Mouse (Mus musculus) MEL (cell line): Measurements from ENCODE around the gene Med13l. TPM values are rescaled to one million over a fixed set of nuclear protein-coding genes. Genes with fewer than 3 reads are reported as not detected.

Experiments used
- DNase-seq: peaks from one replicate; pipeline ENCODE4 v3.0.0; 2011; ENCODE audit warnings: low read depth, low spot score
- H3K27ac ChIP-seq: 2 replicates; pipeline ENCODE4 v1.5.1; 2012; ENCODE audit warnings: low read depth, mild to moderate bottlenecking, control low read depth, low read length, moderate library complexity; ENCODE audit not compliant: control insufficient read depth
- H3K27me3 ChIP-seq, 2 experiments: fragments of 150-350 bp in 1 of 2; sonication (generic) in 1 of 2; 2 replicates each; pipeline ENCODE4 v1.6.1; 2012; ENCODE audit warnings: low read length in 2 of 2, mild to moderate bottlenecking in 2 of 2, improper control_type of control experiment in 1 of 2, moderate library complexity in 1 of 2; ENCODE audit not compliant: insufficient read depth in 2 of 2, control insufficient read depth in 1 of 2
- H3K36me3 ChIP-seq, 2 experiments: 2 replicates each; pipeline ENCODE4 v1.6.1; 2012 to 2014; ENCODE audit warnings: low read length in 2 of 2, improper control_type of control experiment in 1 of 2, inconsistent platforms in 1 of 2, mild to moderate bottlenecking in 1 of 2; ENCODE audit not compliant: insufficient read depth in 2 of 2, control insufficient read depth in 1 of 2
- H3K4me1 ChIP-seq, 2 experiments: fragments of 150-350 bp in 1 of 2; sonication (generic) in 1 of 2; 2 replicates each; pipeline ENCODE4 v1.6.1; 2012; ENCODE audit warnings: low read length in 2 of 2, improper control_type of control experiment in 1 of 2, mild to moderate bottlenecking in 1 of 2; ENCODE audit not compliant: insufficient read depth in 2 of 2, control insufficient read depth in 1 of 2
- H3K4me3 ChIP-seq, 2 experiments: fragments of 150-350 bp in 1 of 2; sonication (generic) in 1 of 2; 2 replicates each; pipeline ENCODE4 v1.5.1; 2012; ENCODE audit warnings: low read depth in 2 of 2, low read length in 2 of 2, mild to moderate bottlenecking in 2 of 2, moderate library complexity in 2 of 2, control low read depth in 1 of 2, improper control_type of control experiment in 1 of 2; ENCODE audit not compliant: control insufficient read depth in 1 of 2, insufficient read depth in 1 of 2
- H3K79me2 ChIP-seq: 2 replicates; pipeline ENCODE4 v1.6.1; 2012; ENCODE audit warnings: mild to moderate bottlenecking, low read length, moderate library complexity; ENCODE audit not compliant: control insufficient read depth, poor library complexity, insufficient read depth
- H3K9ac ChIP-seq: 2 replicates; pipeline ENCODE4 v1.6.1; 2012; ENCODE audit warnings: low read depth, mild to moderate bottlenecking, control low read depth, low read length, moderate library complexity; ENCODE audit not compliant: control insufficient read depth, poor library complexity, severe bottlenecking
- H3K9me3 ChIP-seq: fragments of 150-350 bp; sonication (generic); replicated peaks from 2 replicates; pipeline ENCODE4 v1.6.1; 2012; ENCODE audit warnings: mild to moderate bottlenecking, low read length, improper control_type of control experiment, moderate library complexity; ENCODE audit not compliant: insufficient read depth
- BHLHE40 ChIP-seq: IDR thresholded peaks from 2 replicates; pipeline ENCODE4 v1.6.1; 2012; ENCODE audit warnings: low read depth, mild to moderate bottlenecking, inconsistent platforms, low read length, improper control_type of control experiment, borderline replicate concordance
- CHD2 ChIP-seq: IDR thresholded peaks from 2 replicates; pipeline ENCODE4 v1.6.1; 2011; ENCODE audit warnings: low read length, improper control_type of control experiment
- E2F4 ChIP-seq: IDR thresholded peaks from 2 replicates; pipeline ENCODE4 v1.6.1; 2011; ENCODE audit warnings: low read depth, low read length, improper control_type of control experiment, borderline replicate concordance
- JUND ChIP-seq: IDR thresholded peaks from 2 replicates; pipeline ENCODE4 v1.6.1; 2011; ENCODE audit warnings: low read depth, mild to moderate bottlenecking, improper control_type of control experiment, low read length
- MAFK ChIP-seq: IDR thresholded peaks from 2 replicates; pipeline ENCODE4 v1.6.1; 2011; ENCODE audit warnings: low read depth, mild to moderate bottlenecking, low read length, improper control_type of control experiment, borderline replicate concordance
- MAZ ChIP-seq: IDR thresholded peaks from 2 replicates; pipeline ENCODE4 v1.6.1; 2012; ENCODE audit warnings: low read depth, mild to moderate bottlenecking, inconsistent platforms, low read length, improper control_type of control experiment
- POLR2A ChIP-seq, 2 experiments: IDR thresholded peaks; 2 replicates each; pipeline ENCODE4 v1.6.1; 2011 to 2012; ENCODE audit warnings: low read length in 2 of 2, mild to moderate bottlenecking in 2 of 2, control low read depth in 1 of 2, improper control_type of control experiment in 1 of 2, low read depth in 1 of 2, moderate library complexity in 1 of 2; ENCODE audit not compliant: control insufficient read depth in 1 of 2, insufficient read depth in 1 of 2, poor library complexity in 1 of 2
- POLR2AphosphoS2 ChIP-seq: IDR thresholded peaks from 2 replicates; pipeline ENCODE4 v1.6.1; 2011; ENCODE audit warnings: low read length, improper control_type of control experiment
- POLR2AphosphoS5 ChIP-seq: IDR thresholded peaks from 2 replicates; pipeline ENCODE4 v1.6.1; 2012; ENCODE audit warnings: low read depth, borderline replicate concordance, mild to moderate bottlenecking, inconsistent platforms, low read length, moderate library complexity, mixed read lengths
- RCOR1 ChIP-seq: IDR thresholded peaks from 2 replicates; pipeline ENCODE4 v1.6.1; 2012; ENCODE audit warnings: low read depth, mild to moderate bottlenecking, inconsistent platforms, low read length, improper control_type of control experiment
- SIN3A ChIP-seq: IDR thresholded peaks from 2 replicates; pipeline ENCODE4 v1.6.1; 2012; ENCODE audit warnings: low read length, improper control_type of control experiment, inconsistent platforms
- SMC3 ChIP-seq: IDR thresholded peaks from 2 replicates; pipeline ENCODE4 v1.6.1; 2011; ENCODE audit warnings: low read depth, low read length, improper control_type of control experiment
- TAL1 ChIP-seq: IDR thresholded peaks from 2 replicates; pipeline ENCODE4 v1.6.1; 2012; ENCODE audit warnings: mild to moderate bottlenecking, inconsistent platforms, low read length, moderate library complexity, mixed read lengths
- TCF12 ChIP-seq: IDR thresholded peaks from 2 replicates; pipeline ENCODE4 v1.6.1; 2014; ENCODE audit warnings: low read depth, mild to moderate bottlenecking, inconsistent platforms, low read length, improper control_type of control experiment, moderate library complexity
- ZC3H11A ChIP-seq: IDR thresholded peaks from 2 replicates; pipeline ENCODE4 v1.6.1; 2012; ENCODE audit warnings: low read depth, mild to moderate bottlenecking, inconsistent platforms, low read length, improper control_type of control experiment
- ZKSCAN1 ChIP-seq: IDR thresholded peaks from 2 replicates; pipeline ENCODE4 v1.6.1; 2012; ENCODE audit warnings: low read depth, mild to moderate bottlenecking, inconsistent platforms, low read length, improper control_type of control experiment, moderate library complexity
- polyA plus RNA-seq, 2 experiments: library from polyadenylated mRNA; stranded (reverse) in 1 of 2; unstranded in 1 of 2; fragments of >175 nt in 1 of 2; fragments of >200 nt in 1 of 2; gene quantifications; 2 replicates each; pipeline versions ENCODE4 v1.2.1 to v1.2.4; 2012; ENCODE audit warnings: low replicate concordance in 2 of 2, low read depth in 1 of 2; ENCODE audit not compliant: insufficient read length in 2 of 2, insufficient read depth in 1 of 2, missing spikeins in 1 of 2
- total RNA-seq: library from RNA; depleted of rRNA; stranded (reverse); fragments of 300-350 nt; gene quantifications from 2 replicates; pipeline ENCODE4 v1.2.3, GENCODE M21; 2012

Gene Med13l
- total and polyA plus RNA-seq, 3 experiments: 13.4 to 16.1 TPM; not detected in 1

GRCm38 (mm10) chr5:118812421-118812820 lies 251.9 kb downstream of the Med13l start:
- Histone ChIP-seq H3K27ac (no peak overlapping the region), H3K4me1 (no peaks in the 10 kb centered on the region), H3K27me3 (no peaks in the 10 kb centered on the region), H3K4me3 (no peak overlapping the region), H3K9me3 (no peaks in the 10 kb centered on the region), H3K79me2 (no peaks in the 10 kb centered on the region), H3K9ac (no peak overlapping the region), H3K36me3 (no peaks in the 10 kb centered on the region)
- no peak for DNase-seq
- TF ChIP-seq RCOR1: no peak
- no peak for TF ChIP-seq JUND
- no peak for TF ChIP-seq E2F4
- no peak for TF ChIP-seq TCF12
- no peak for TF ChIP-seq ZC3H11A
- TF ChIP-seq, all 39 proteins: peak for 0

DNA sequence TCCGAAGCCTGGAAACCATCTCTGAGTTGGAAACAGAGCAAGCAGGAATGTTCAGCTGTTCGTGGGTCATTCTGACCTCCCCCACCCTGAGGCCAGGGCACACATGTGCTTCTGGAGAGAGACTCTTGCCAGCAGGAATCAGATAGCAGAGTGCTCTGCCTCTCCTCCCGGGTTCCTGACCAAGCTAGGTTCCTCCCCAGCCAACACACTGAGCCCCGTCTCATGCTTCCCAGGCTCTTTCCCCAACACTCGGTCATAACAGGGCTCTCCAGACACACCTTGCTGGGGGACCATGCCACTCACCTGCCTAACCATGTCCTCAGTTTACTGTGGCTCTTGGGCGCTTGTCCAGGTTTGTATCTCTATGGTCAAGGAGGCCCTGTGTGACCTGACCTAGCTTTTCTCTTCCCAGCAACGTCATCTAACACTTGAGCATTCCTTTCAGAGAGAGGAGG lies 252.5 kb downstream of the Med13l start:
- TF ChIP-seq POLR2A (IDR thresholded peaks at IDR 0.05; ENCODE audit: control insufficient read depth in 1 of 2, insufficient read depth in 1 of 2, low read depth in 1 of 2, low read length in 2 of 2, poor library complexity in 1 of 2): no peak
- H3K27me3 ChIP-seq: no peaks in the 10 kb centered on the region
- H3K9me3 ChIP-seq: no peaks in the 10 kb centered on the region
- H3K4me3 ChIP-seq: no peak overlapping the region
- no peak overlapping the region for H3K9ac ChIP-seq
- no peaks in the 10 kb centered on the region for H3K79me2 ChIP-seq
- H3K4me1 ChIP-seq: no peaks in the 10 kb centered on the region
- DNase-seq: no peak
- H3K36me3 ChIP-seq: no peaks in the 10 kb centered on the region
- H3K27ac ChIP-seq: no peak overlapping the region

- no peak for DNase-seq
- Histone ChIP-seq H3K27me3 (no peaks in the 10 kb centered on the region), H3K36me3 (no peaks in the 10 kb centered on the region), H3K9me3 (no peaks in the 10 kb centered on the region), H3K4me1 (no peaks in the 10 kb centered on the region), H3K9ac (no peak overlapping the region), H3K4me3 (no peak overlapping the region), H3K79me2 (no peaks in the 10 kb centered on the region), H3K27ac (no peak overlapping the region)
- TF ChIP-seq TAL1 (no peak), ZKSCAN1 (no peak), POLR2AphosphoS5 (no peak), CHD2 (no peak), MAZ (no peak), SIN3A (no peak), MAFK (no peak), SMC3 (no peak), BHLHE40 (no peak), POLR2AphosphoS2 (no peak)
Measured at GRCm38 (mm10) chr5:118814052-118814451, 253.6 kb downstream of the Med13l start.
